Mouse (Mus musculus) heart, adult 10 weeks (tissue): ENCODE measurements around the gene Copa. TPM values are rescaled to one million over a fixed set of nuclear protein-coding genes. Genes with fewer than 3 reads are reported as not detected.

Source experiments
- polyA plus RNA-seq: library from polyadenylated mRNA; stranded (reverse); fragments of 350-450 nt; fragmentation: Illumina TruSeq; extraction: RNeasy Lipid Tissue Mini Kit (QIAGEN cat#74804); gene quantifications from one replicate; pipeline ENCODE4 v1.2.3, GENCODE M21; 2014; ENCODE audit warnings: low read depth, low replicate concordance

Gene Copa
- 111 TPM for polyA plus RNA-seq

GRCm38 (mm10) chr1:172082101-172082898, at the start of gene Copa, which contains the start of gene Ncstn:
Copa (plus strand) TSS chr1:172082529.
Ncstn (minus strand) TSS chr1:172082795.

GRCm38 (mm10) chr1:172057491-172057921, 24.8 kb upstream of the Copa start, which contains the start of gene Nhlh1:
Nhlh1 (minus strand) TSS chr1:172057573.

GRCm38 (mm10) chr1:172126376-172127347, 44.3 kb downstream of the Copa start, which contains the start of gene Pex19:
Pex19 (plus strand) TSS chr1:172126755.

GRCm38 (mm10) chr1:172147835-172148278, 65.5 kb downstream of the Copa start, which contains the start of gene Dcaf8:
Dcaf8 (plus strand) TSS chr1:172148084.

Other genes starting within 250 kb of the Copa start
- 1.4 TPM for gene Cd84, start 242.8 kb upstream of the Copa start, polyA plus RNA-seq
- gene Gm10521, start 186.9 kb upstream of the Copa start, polyA plus RNA-seq: not detected
- not detected for gene Slamf6, start 165.0 kb upstream of the Copa start, polyA plus RNA-seq
- 0.81 TPM for gene Vangl2, start 54.1 kb upstream of the Copa start, polyA plus RNA-seq
- not detected for gene Nhlh1, start 25.0 kb upstream of the Copa start, polyA plus RNA-seq
- 49.5 TPM for gene Ncstn, start 266 bp downstream of the Copa start, polyA plus RNA-seq
- gene Pex19, start 44.2 kb downstream of the Copa start, polyA plus RNA-seq: 141 TPM
- gene Dcaf8, start 65.6 kb downstream of the Copa start, polyA plus RNA-seq: 124 TPM
- 86.7 TPM for gene Pea15a, start 124.3 kb downstream of the Copa start, polyA plus RNA-seq
- gene Casq1, start 137.3 kb downstream of the Copa start, polyA plus RNA-seq: 14.2 TPM
- gene Atp1a4, start 175.9 kb downstream of the Copa start, polyA plus RNA-seq: not detected
- 11.6 TPM for gene Igsf8, start 179.1 kb downstream of the Copa start, polyA plus RNA-seq
- 473 TPM for gene Atp1a2, start 215.5 kb downstream of the Copa start, polyA plus RNA-seq
- not detected for gene Kcnj9, start 246.8 kb downstream of the Copa start, polyA plus RNA-seq